Mouse (Mus musculus) liver, embryonic 16.5 days (tissue): ENCODE measurements around the gene Cda. TPM values are rescaled to one million over a fixed set of nuclear protein-coding genes. Genes with fewer than 3 reads are reported as not detected.

Source experiments
- ATAC-seq: fragments of 200-750 bp; cut with Nextera tagmentation; 2 replicates; pipeline ENCODE4 v1.8.0; 2017; ENCODE audit warnings: low read depth, mild to moderate bottlenecking, moderate number of reproducible peaks, moderate library complexity
- H3K27ac ChIP-seq: fragments of 300-500 bp; sonication (generic); 2 replicates; pipeline ENCODE4 v1.5.1; 2014; ENCODE audit warnings: mild to moderate bottlenecking, low read length
- H3K27me3 ChIP-seq: fragments of 300-500 bp; sonication (generic); 2 replicates; pipeline ENCODE4 v1.6.1; 2014; ENCODE audit warnings: low read depth, low read length, mixed read lengths; ENCODE audit not compliant: control insufficient read depth, insufficient read depth
- H3K36me3 ChIP-seq: fragments of 300-500 bp; sonication (generic); 2 replicates; pipeline ENCODE4 v1.6.1; 2014; ENCODE audit warnings: mild to moderate bottlenecking; ENCODE audit not compliant: control insufficient read depth, insufficient read depth
- H3K4me1 ChIP-seq: fragments of 300-500 bp; sonication (generic); 2 replicates; pipeline ENCODE4 v1.6.1; 2014; ENCODE audit warnings: low read depth, low read length, mixed read lengths; ENCODE audit not compliant: control insufficient read depth
- H3K4me2 ChIP-seq: fragments of 300-500 bp; sonication (generic); 2 replicates; pipeline ENCODE4 v1.6.1; 2014; ENCODE audit warnings: low read depth, low read length, mixed read lengths
- H3K4me3 ChIP-seq: fragments of 300-500 bp; sonication (generic); 2 replicates; pipeline ENCODE4 v1.5.1; 2014; ENCODE audit warnings: low read depth, mild to moderate bottlenecking, low read length
- H3K9ac ChIP-seq: fragments of 300-500 bp; sonication (generic); 2 replicates; pipeline ENCODE4 v1.6.1; 2014; ENCODE audit warnings: low read depth, low read length
- H3K9me3 ChIP-seq: fragments of 300-500 bp; sonication (generic); replicated peaks from 2 replicates; pipeline ENCODE4 v1.6.1; 2016; ENCODE audit warnings: low read length; ENCODE audit not compliant: control insufficient read depth
- WGBS: fragments of 180-500 bp; shearing (Covaris S2); extraction: QIAGEN DNeasy Blood & Tissue Kit; methylation state at CpG from one replicate; pipeline ENCODE4 v1.1.7; 2014; ENCODE audit not compliant: insufficient replicate concordance; 5-methylcytosine and 5-hydroxymethylcytosine counted together
- microRNA-seq: library from miRNA; unstranded; fragments of <30 nt; microRNA quantifications from one replicate; pipeline ENCODE4, GENCODE M21; 2016
- polyA plus RNA-seq: library from polyadenylated mRNA; unstranded; fragments of >200 nt; fragmentation: Nextera tagmentation; extraction: Ambion mirVana; gene quantifications from 2 replicates; pipeline ENCODE4 v1.2.1, GENCODE M21; 2015

Cda gene
- polyA plus RNA-seq, 1 experiment from 2014 or later = 5.7 TPM

GRCm38 (mm10) chr4:138301271-138301780, 66.5 kb downstream of the Cda start:
- no peaks in the 10 kb centered on the region for H3K36me3 ChIP-seq
- no peak overlapping the region for H3K27ac ChIP-seq
- 69% methylated on average over 10 of the region's 10 CpGs for WGBS
- H3K4me2 ChIP-seq = no peak overlapping the region
- H3K9ac ChIP-seq = no peak overlapping the region
- peaks cover 18% of the 10 kb centered on the region for H3K4me1 ChIP-seq
- no peaks in the 10 kb centered on the region for H3K9me3 ChIP-seq
- no peak overlapping the region for H3K4me3 ChIP-seq
- no peaks in the 10 kb centered on the region for H3K27me3 ChIP-seq
- no peak for ATAC-seq

- H3K9me3 ChIP-seq = no peaks in the 10 kb centered on the region
- no peak overlapping the region for H3K9ac ChIP-seq
- H3K4me3 ChIP-seq = no peak overlapping the region
- H3K4me1 ChIP-seq = no peaks in the 10 kb centered on the region
- no peaks in the 10 kb centered on the region for H3K36me3 ChIP-seq
- WGBS = 60% methylated on average over 10 of the region's 14 CpGs
- H3K27ac ChIP-seq = no peak overlapping the region
- H3K4me2 ChIP-seq = no peak overlapping the region
- ATAC-seq = no peak
- H3K27me3 ChIP-seq = no peaks in the 10 kb centered on the region
These were observed 73.7 kb downstream of the Cda start for GRCm38 (mm10) chr4:138293949-138294550.

- Histone ChIP-seq H3K4me1 (no peaks in the 10 kb centered on the region), H3K27me3 (no peaks in the 10 kb centered on the region), H3K4me2 (no peak overlapping the region), H3K36me3 (no peaks in the 10 kb centered on the region), H3K9ac (no peak overlapping the region), H3K4me3 (no peak overlapping the region), H3K9me3 (no peaks in the 10 kb centered on the region), H3K27ac (no peak overlapping the region)
- WGBS = 60% methylated on average over 18 of the region's 18 CpGs
- no peak for ATAC-seq
These were observed 74.4 kb downstream of the Cda start for GRCm38 (mm10) chr4:138293261-138293948.

- H3K9me3 ChIP-seq = no peaks in the 10 kb centered on the region
- no peaks in the 10 kb centered on the region for H3K36me3 ChIP-seq
- H3K4me2 ChIP-seq = no peak overlapping the region
- no peak overlapping the region for H3K4me3 ChIP-seq
- no peak for ATAC-seq
- H3K27me3 ChIP-seq = no peaks in the 10 kb centered on the region
- H3K9ac ChIP-seq = no peak overlapping the region
- H3K4me1 ChIP-seq = no peaks in the 10 kb centered on the region
- H3K27ac ChIP-seq = no peak overlapping the region
- WGBS = 77% methylated on average over 13 of the region's 13 CpGs
These were observed 75.8 kb downstream of the Cda start for GRCm38 (mm10) chr4:138292028-138292427.

GRCm38 (mm10) chr4:138288691-138289090, 79.1 kb downstream of the Cda start:
- no peaks in the 10 kb centered on the region for H3K27me3 ChIP-seq
- no peak overlapping the region for H3K4me3 ChIP-seq
- no peak overlapping the region for H3K4me2 ChIP-seq
- H3K27ac ChIP-seq = no peak overlapping the region
- H3K36me3 ChIP-seq = no peaks in the 10 kb centered on the region
- no peak overlapping the region for H3K9ac ChIP-seq
- H3K4me1 ChIP-seq = no peaks in the 10 kb centered on the region
- no peaks in the 10 kb centered on the region for H3K9me3 ChIP-seq
- 61% methylated on average over 7 of the region's 7 CpGs for WGBS
- no peak for ATAC-seq

Small RNA genes lying within 50 kb of the gene (microRNA-seq; reads per million reads assigned to microRNA genes)
- not detected for gene Gm27646
- 1.7 reads per million for gene Mir7019

Other genes starting within 250 kb of the Cda start
- 38.3 and 40.1 TPM in 2 replicates for gene Hp1bp3, start 151.7 kb downstream of the Cda start, polyA plus RNA-seq
- 0.72 and 0.78 TPM in 2 replicates for gene Sh2d5, start 117.6 kb downstream of the Cda start, polyA plus RNA-seq
- 0.33 and 0.35 TPM in 2 replicates for gene Kif17, start 117.6 kb downstream of the Cda start, polyA plus RNA-seq
- gene Ddost, start 63.3 kb downstream of the Cda start, polyA plus RNA-seq = 181 and 185 TPM in 2 replicates
- gene Pink1, start 41.7 kb downstream of the Cda start, polyA plus RNA-seq = 32.8 and 39.6 TPM in 2 replicates
- gene Fam43b, start 28.5 kb upstream of the Cda start, polyA plus RNA-seq = not detected in 2 replicates
- gene Mul1, start 66.7 kb upstream of the Cda start, polyA plus RNA-seq = 8.2 and 10.0 TPM in 2 replicates
- gene Camk2n1, start 86.3 kb upstream of the Cda start, polyA plus RNA-seq = 1.5 and 1.6 TPM in 2 replicates